Mouse (Mus musculus): ENCODE results near the gene Gon7.

The Gon7 gene

DNA sequence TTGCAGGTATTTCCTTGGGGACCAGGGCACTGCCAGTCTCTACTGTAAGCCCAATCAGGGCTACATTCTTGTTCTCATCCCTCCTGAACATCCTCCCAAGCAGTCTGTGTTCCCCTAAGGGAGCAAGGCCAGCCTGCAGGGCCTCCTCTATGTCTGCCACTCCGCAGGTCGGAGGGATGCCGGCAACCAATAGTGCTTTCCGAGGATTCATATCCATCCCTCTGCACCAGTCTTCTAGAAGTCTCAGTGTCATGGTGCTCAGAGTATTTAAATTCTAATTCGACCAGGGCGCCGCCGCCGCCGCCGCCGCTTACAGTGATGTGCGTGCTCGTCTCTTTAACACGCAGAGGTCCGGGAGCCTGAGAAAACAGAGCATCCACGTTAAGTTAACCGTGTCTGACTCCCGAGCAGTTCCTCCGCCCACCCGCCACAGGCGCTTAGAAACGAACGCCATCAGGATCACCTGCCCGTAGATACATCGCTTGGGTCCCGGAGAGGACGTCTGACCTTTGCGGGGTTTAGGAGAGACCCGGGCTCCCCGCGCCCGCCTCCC, 14.5 kb downstream of the Gon7 start:
- no peak for DNase-seq (ENCODE audit: low spot score in 2 of 2)

DNA sequence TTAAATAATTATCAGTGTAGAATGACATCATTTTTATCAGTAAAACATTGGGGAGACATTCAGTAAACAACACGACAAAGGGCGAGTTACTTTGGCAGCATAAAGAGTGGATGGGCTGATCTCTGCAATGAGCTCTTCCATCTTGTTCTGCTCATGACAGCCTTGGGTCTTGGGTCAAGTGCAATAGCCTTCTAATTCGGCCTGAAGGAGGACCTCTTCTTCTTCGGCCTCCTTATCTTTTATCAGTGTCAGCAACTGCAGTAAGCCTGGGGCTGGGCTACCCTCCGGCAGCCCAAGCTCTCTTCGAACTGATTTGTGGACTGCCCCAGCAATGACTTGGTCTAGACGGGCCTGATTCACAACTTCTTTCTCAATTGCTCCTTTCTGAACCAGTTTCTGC, 15.5 kb downstream of the Gon7 start:
- DNase-seq (ENCODE audit: low spot score in 2 of 2): no peak

DNA sequence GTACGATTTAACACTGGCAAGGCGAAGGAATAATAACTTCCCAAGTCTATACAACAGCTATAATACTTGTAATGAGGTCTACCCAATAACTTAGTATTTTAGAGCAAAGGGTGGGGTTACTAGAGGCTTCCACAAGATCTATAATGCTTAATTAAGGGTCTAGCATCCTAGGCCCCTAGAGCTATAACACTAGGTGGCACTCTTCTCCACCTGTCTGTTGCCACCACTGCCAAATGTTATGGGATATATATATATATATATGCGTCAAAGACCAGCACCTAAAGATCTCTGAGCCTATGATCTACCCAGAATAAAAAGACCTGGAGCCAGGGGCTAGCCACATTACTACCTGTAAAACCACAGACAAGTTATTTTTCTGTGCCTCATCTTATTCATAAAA, 17.3 kb downstream of the Gon7 start:
- no peak for DNase-seq (ENCODE audit: low spot score in 2 of 2)

DNA sequence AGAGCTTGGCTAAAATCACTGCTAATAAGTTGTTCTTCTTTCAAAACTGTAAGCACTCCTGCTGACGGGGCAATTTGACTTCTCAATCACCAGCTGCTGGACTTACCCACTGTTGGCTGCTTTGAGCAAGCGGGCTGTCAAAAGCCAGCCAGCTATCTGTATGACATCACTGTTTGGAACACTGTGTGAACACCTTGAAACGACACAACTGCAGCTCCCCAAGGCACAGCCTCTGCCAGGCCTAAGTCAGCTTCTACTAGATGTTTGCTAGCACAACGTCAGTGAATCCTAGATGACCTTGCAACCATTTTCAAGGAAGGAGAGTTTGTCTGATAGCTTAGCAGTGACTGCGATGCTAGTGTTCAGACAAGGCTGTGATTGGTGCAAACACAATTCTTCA, 18.5 kb downstream of the Gon7 start:
- DNase-seq (ENCODE audit: low spot score in 2 of 2): no peak

DNA sequence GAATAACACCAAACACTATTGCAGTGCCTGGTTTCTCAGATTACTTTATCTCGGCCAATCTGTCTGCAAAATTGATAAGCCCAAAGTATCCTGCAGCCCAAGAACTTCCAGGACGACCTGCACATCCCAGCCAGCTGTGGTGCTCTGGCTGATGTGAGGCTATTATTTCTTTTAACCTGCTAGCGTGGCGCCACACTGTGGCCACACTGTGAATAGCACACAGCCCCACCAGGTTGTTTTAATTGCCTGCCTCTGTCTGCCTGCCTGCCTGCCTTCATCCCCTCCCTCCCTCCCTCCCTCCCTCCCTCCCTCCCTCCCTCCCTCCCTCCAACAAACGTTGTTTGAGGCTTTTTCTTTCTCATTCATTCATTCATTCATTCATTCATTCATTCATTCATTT, 24.2 kb downstream of the Gon7 start:
- DNase-seq (ENCODE audit: low spot score in 2 of 2): peak in 1 of 2 experiments; percentile 20

DNA sequence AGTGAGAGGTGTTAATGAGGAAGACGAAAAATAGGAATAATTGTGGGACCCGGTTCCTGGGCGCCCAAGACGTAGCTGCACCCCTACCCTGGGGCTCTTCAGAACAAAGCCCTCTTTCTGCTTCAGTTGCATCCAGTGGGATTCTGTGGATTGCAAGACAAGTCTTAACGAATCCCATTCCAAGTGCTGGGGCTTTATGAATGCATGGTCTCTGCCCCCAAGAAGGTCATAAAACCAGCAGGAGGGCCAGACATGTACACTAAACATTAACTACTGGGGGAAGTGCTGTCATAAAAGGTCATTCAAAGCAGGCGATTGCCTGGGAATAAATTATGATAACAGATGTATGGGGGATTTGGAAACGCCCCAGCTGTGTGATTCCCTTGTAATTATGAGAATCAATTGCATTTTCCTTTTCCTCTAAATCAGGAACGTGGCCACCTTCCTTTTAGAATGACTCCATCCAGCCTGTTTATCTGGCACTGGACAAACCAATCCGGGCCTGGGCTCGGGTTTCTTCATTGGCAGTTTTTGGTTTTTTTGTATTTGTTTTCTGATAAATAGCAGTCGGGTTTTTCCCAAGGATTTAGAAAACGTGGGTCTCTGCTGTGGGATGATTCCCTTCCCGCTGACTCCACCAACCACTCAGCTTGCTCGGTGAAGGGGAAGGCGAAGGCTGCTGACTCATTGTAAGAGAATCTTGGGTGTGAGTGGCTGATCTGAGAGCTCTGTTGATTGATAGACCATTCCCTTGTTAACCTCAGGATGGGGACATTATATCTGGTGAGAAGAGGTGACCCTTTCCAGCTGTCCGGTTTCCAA, 26.6 kb downstream of the Gon7 start:
- no peak for DNase-seq (ENCODE audit: low spot score in 2 of 2)

DNA sequence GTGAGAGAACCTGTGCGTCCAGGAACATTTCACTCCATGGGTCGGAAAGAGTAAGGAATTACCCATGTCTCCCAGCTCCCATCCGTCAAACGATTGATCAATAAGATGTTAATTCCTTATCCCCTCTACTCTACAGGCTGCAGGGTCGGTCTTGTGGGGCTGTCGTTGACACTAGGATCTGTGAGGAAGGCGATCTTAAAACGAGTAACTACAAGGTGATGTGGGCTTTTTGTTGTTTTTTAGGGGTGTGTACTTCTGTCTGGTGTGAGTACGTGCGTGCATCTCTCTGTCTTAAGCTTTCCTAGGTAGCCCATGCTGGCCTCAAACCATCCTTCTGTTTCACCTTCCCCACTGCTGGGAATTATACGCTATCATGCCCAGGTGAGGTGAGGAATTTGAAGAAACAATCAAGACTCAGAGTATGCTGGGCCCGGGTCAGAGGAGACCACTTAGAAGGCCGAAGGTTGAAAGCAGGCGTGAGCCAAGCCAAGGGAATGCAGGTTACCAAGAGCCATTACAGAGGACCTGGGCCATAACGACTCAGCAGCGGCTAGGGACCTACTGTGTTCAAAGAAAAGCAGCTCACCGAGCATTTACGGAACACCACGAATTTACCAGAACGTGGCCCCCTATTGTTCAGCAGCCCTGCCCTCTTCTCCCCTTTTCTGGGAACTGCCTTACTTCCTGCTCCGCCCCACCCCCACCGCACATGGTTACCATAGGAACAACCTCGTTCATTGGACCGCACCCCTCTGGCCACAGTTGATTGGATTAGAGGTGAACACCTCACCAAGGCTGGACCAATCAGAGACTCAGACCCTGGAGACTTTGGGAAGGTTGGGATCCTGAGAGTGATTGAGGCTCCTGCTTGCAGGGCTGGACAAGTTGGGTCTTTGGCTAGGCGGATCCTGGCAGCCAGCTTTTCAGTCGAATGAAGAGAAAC, 27.5 kb downstream of the Gon7 start:
- no peak for DNase-seq (ENCODE audit: low spot score in 2 of 2)

DNA sequence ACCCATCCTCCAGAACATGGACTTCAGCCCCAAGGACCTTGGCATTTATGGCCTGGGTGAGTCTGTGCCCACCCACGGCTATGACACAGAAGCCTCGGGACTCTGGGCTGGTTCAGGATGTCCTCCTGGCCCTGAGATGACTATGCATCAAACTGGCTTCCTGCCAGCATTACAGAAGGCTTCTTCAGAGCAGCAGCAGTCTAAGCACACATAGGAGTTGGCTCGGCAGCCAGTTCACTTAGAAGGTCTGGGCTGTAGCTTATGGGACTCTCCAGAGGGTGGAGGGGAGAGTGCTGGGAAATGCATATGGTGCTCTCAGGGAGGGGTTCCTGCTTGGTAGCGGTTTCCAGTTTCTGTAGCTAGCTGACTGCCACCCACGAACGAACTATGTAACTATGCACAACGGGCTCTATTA, 31.8 kb downstream of the Gon7 start:
- DNase-seq (ENCODE audit: low spot score in 2 of 2): no peak

DNA sequence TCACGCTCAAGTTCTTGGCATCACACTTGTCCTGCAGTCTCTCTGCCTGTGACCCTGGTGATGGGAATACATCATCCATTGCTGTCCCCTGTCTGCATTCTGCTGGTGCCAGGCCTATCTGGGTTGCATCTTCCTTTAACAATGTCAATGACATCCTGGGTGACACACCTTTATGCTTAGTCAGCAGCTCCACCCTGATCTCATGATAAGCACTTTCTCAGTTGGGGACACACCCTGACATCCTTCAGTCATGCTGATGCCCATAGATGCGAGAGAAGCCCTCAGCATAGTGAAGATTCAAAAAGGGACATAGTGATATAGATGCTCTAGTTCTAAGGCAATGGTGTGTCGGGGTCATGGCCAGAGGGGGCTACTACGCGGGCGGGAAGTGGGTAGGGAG, 32.5 kb downstream of the Gon7 start:
- no peak for DNase-seq (ENCODE audit: low spot score in 2 of 2)

DNA sequence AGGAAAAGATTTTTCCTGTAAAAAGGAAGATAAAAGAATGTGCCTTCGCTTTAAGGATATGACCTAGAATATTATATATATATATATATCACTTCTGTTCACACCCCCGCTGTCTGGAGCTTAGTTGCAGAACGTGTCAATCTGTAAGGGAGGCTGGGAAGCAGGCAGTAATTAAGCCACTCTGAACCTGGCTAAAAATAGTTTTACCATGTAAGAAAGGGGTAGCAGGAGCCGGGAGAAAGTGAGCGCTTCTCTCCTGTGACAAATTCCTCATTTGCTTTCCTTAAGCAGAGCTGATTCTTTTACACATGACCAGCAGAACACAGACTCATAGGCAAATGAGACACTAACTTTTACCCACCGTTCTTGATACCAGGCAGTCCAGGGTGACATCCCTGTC, 33.7 kb downstream of the Gon7 start:
- no peak for DNase-seq (ENCODE audit: low spot score in 2 of 2)

DNA sequence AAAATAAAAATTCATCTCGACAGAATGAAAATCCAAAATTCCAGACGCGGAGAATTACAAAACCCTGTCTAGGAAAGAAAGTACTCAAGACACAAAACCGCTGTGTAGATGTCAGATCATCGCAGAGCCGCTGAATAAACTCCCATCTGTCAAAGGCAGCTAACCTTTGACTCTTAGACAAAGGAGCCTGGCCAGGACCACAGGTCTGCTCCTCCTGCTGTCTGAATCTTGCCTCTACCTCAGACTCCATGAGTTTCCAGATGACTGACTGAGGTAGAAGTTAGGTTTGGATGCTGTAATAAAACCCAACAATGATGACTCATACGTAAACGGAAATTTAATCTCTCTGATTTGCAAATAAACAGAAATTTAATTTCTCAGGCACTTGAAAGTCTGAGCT, 34.6 kb downstream of the Gon7 start:
- DNase-seq (ENCODE audit: low spot score in 2 of 2): no peak

DNA sequence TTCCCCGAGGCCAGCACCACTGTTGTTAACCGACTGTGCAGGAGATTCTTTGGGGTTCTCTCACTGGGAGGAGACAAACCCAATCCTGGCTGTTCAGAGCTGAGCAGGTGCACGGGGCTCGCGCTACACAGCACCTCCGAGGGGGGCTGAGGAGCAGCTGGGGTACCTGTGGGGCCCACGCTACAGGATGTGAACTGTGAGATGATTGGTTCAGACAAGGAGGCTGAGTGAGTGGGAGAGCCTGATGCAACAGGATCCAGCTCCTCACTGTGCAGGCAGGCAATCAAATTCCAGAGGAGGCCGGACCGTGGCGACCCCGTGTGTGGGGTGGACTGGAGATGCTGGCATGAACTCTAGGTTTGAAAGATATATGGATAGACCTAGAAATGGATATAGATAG, 35.2 kb downstream of the Gon7 start:
- no peak for DNase-seq (ENCODE audit: low spot score in 2 of 2)

DNA sequence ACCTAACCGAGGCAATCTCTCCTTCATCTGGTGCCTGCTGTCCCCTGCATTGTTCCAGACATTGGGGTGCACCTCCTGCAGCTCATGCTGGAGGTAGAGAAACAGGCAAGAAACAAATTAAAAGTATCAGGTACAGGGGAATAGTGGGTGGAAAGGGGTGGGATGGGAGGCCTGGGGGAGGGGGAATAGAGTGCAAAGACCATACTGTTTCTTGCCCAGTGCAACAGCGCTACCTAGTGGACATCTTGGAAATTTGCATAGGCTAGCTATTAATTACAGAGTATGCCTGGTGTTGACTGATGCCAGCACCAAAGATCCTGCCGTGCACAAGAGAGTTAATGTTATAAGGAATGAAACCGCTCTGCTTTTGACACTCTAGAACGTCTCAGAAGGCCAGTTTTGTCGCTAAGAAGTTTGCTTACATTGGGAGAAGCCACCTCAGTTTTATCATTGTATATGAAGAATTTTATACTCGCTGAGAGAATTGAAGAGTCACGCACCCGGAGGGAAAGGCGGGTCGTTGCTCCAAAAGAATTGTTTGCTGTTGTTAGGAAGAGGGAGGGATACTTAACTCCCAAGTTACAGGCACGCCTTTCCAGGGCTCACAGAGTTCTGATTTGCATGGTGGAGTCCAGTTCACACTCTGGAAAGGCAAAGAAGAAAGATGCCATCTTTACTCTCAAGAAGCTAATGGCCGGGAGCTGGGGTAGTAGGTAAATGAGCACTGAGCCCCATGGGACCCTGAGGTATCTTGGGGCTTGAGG, 37.9 kb downstream of the Gon7 start:
- no peak for DNase-seq (ENCODE audit: low spot score in 2 of 2)

DNA sequence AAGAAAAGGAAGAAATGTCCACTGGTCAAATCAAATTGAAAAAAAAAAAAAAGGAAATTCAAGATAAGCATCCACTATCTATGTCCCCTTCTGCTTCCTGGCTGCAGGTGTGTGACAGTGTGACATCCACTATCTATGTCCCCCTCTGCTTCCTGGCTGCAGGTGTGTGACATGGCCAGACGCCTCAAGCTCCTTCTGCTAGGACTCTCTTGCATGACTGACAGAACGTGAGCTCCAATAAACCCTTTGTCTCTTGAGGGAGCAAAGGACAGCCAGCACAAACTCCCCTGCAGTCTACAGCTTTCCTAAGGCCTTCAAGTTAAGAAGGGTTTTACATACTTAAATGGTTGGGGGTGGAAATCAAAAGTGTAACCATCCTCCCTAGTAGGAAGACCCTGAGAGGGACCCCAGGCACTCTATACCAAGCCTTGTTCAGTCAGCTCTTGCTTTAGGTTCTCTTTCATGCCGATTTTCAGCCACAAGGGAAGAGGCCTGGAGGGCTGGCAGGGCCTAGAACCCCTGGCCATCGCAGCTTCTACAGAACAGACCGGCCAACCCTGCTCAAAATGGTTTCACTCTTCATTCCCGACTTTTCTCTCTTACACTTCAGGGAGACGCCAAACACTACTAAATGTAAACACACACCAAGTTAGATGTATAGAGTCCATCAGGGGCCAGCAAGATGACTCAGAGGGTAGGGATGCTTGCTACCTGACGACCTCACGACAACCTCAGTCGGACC, 42.8 kb downstream of the Gon7 start:
- DNase-seq (ENCODE audit: low spot score in 2 of 2): no peak

DNA sequence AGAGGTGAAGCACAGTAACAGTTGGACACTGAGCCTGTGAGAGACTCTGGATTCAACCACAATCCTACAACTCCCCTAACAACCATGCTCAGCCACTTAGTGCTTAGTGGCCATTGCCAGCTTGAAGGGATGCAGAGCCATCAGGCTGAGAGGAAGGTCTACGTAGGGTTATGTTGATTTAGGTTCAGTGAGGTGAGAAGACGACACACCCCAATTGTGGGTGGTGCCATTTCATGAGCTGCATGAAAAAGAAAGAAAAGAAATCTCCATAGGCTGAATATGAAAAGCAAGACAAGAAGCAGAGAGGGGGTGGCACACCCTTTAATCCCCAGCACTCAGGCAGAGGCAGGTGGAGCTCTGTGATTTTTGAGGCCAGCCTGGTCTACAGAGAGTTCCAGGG, 43.5 kb downstream of the Gon7 start:
- no peak for DNase-seq (ENCODE audit: low spot score in 2 of 2)

DNA sequence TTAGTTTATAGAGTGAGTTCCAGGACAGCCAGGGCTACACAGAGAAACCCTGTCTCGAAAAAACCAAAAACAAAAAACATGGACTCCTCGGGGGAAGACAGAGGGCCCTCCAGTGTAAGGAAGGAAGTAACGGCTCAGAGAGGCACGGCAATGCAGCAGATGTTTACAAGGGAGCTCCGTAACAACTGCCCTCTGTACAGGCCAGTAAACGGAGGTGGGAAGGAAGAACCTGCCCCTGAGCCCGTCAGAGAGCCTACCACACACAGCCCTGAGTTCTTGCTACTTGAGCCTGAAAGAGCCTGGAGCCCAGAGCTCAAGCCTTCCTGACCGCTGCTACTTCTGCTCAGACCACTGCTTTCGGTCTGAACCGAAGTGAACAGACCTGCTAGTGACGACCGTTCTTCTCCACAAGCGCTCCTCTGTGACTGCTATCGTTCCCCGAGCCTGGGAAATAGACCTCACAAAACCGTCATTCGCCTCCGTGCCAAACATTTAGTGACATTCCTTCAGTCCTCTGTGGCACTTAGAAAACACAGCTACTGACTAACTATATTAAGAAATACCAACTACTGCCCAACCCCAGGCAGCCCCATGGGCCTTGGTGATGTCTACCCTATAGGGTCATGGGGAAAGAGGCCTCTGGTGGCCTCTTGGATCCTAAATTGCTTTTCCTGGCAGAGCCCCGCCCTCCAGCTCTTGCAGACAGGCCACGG, 44.3 kb downstream of the Gon7 start:
- no peak for DNase-seq (ENCODE audit: low spot score in 2 of 2)

DNA sequence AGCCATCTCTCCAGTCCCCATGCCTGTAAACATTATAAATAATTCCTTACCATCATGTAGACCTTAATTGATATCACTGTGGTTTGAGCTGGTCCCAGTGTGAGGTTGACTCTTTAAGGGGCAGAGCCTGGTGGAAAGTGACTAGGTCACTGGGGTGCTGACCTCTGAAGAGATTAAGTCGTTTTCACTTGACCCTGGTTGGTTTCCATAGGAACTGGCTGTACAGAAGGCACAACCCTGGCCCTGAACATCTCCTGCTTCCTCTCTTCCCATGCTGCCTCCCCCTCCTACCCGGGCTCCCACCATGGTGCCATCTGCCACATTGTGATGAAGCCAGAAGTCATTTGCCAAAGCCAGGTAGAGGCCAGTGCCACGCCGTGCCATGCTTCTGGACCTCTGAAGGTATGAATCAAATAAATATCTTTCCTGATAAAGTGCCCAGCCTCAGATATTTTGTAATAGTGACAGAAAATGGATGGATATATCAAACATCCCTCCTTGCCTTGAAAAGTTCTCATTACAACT, 46.7 kb downstream of the Gon7 start:
- no peak for DNase-seq (ENCODE audit: low spot score in 2 of 2)

DNA sequence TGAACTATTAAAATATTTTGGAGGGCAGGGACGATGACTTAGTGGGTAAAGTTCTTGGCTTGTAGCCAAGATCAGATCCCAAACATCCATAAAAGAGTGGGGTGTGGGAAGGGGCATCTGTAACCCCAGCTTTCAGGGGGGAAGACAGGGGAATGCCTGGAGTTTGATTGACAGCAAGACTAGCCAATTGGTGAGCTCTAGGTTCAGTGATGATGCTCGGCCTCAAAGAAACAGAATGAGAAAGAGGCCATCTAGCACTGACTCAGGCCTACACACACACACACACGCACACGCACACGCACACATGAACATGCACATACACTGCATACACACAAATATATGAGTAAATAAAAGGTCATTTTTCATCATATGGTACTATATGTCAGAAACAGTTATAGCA, 47.7 kb downstream of the Gon7 start:
- no peak for DNase-seq (ENCODE audit: low spot score in 2 of 2)

DNA sequence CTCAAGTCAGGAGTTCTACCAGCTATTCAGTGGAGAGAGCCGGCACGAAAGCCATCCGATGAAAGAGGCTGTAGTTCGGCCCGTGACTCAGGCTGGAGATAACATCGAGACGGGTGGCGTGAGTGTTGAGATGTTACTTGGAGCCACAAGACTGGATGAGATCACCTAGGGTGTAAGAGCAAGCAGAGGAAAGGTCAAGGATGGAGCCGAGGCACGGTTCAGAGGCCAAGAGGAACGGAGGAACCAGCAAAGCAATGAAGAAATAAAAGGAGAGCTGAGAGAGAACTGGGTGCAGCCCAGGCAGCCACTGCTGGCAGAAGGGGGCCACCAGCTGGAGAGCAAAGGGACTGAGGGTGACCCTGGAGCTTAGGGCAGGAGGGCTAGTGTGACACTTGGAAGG, 49.4 kb downstream of the Gon7 start:
- no peak for DNase-seq (ENCODE audit: low spot score in 2 of 2)

DNA sequence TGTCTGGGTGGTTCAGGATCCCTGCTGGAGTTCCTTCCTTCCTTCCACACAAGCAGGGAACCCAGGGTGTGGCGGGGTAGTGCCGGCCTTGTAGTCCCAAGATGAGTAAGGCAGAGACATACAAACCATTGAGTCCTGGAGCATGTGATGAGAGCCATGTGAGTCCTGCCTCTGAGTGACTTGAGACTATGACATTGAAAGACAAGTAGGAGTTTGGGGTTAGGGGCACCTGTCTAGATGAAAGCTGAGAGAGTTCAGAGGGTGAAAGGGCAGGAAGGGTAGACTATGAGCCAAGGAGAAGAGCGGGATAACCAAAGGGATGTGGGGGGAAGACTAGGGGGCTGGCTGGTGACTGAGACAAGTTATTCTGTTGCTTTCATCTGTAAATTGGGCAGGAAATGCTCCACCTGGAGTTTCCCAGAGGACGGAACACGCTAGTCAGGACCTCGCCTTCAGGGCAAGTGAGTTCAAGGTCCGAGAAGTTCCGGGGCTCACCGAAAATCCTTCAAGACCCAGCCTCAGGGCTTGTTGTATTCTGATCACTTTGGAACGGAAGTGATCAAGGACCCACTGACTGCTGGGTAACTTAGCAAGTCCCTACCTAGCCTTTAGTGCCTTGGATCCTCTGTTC, 50.7 kb downstream of the Gon7 start:
- DNase-seq (ENCODE audit: low spot score in 2 of 2): no peak

Data from heart, adult 9 months (tissue).